Mouse (Mus musculus) brain, embryonic 14.5 days (tissue): ENCODE measurements at regions not wholly inside any gene's neighbourhood (a gene's known extent, or its start where the extent isn't known, plus 50 kb on each side); places are given as distances from the start of the nearest gene placed in this dataset.

Experiments
- CTCF ChIP-seq: fragments of 200-500 bp; IDR thresholded peaks from 2 replicates; pipeline ENCODE4 v1.5.1; 2012; ENCODE audit warnings: inconsistent platforms, mild to moderate bottlenecking, moderate library complexity, borderline replicate concordance; ENCODE audit not compliant: insufficient read depth, insufficient read length; ENCODE audit errors: extremely low read depth
- POLR2A ChIP-seq: fragments of 200-500 bp; IDR thresholded peaks from 2 replicates; pipeline ENCODE4 v1.6.1; 2012; ENCODE audit warnings: mild to moderate bottlenecking, inconsistent platforms, borderline replicate concordance; ENCODE audit not compliant: poor library complexity, insufficient read depth, insufficient read length, severe bottlenecking; ENCODE audit errors: extremely low read depth

DNA sequence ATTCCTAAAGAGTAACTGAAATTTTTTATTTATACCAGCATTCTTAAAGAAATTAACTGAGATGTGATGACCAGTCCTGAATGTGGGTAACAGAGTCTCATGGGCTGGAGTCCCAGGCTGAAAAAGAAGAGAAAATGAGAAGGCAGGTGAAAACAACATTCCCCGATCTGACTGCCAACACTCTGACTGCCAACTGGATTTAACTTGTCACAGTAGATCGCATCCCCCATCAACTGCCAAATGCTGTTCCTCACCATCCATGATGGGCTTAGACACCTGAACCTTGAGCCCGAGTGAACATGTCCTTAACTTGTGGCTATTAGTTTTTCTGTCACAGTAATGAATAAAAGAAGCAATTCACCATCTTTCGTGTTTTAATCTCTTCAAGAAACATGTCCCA, 522.9 kb downstream of the Cdh8 start:
- no peak for TF ChIP-seq POLR2A
- TF ChIP-seq CTCF, result no peak
